Mouse (Mus musculus): ENCODE measurements around the gene Naa30.

The Naa30 gene

DNA sequence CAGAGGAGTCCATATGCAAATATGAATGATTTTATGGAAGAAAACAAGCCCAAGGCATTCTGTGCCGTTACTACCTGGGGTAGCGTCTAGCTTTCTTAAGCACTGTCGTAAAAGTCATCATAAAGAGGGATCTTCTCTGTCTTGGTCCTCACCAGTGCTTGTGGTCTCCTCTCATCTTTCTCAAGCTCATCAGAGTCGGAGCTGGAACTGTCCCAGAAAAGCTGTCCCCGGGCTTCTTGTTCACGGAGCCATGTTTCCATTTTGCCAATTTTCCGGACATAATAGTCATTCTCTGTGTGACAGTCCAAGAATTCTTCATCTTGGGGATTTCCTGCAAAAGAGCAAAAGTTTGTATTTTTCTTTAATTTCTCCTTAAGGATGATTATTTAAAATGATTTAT lies 54.4 kb downstream of the Naa30 start:
- DNase-seq (ENCODE audit: low spot score): no peak

DNA sequence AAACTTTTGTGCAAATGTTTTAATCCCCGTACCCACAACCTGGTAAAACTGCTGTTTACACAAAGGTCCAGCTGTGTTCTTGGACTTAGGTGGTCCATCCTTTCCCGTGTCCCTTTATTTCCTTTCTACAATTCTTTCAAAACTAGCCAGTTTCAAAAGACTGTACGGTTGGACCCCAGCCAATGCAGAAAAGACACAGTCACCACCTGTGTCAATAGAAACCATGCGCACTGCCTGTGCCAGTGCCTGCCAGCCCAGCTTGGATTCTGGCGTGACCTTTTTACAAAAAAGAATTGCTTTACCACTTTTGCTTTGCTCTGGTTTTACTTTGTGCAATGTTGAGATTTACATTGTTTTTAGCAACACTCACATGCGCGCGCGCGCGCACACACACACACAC lies 55.0 kb downstream of the Naa30 start:
- no peak for DNase-seq (ENCODE audit: low spot score)

DNA sequence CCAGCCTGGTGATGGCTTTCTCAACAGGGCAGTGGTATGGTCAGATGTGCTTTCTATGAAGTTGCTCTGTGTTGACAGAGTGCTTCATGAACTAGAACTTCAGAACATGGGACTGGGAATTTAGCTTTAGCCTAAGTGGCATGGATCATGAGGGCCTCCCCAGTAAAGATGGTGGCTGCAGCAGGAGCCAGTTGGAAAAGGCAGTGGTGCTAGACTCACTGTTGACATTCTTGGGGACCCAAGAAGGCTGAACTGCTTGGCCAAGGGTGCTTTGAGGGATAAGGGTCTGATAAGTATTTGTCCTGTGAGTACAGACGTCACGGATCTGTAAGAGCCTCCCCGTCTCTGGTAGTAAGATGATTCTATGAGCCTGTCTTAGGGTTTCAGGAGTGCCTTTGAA lies 59.8 kb downstream of the Naa30 start:
- no peak for DNase-seq (ENCODE audit: low spot score)

DNA sequence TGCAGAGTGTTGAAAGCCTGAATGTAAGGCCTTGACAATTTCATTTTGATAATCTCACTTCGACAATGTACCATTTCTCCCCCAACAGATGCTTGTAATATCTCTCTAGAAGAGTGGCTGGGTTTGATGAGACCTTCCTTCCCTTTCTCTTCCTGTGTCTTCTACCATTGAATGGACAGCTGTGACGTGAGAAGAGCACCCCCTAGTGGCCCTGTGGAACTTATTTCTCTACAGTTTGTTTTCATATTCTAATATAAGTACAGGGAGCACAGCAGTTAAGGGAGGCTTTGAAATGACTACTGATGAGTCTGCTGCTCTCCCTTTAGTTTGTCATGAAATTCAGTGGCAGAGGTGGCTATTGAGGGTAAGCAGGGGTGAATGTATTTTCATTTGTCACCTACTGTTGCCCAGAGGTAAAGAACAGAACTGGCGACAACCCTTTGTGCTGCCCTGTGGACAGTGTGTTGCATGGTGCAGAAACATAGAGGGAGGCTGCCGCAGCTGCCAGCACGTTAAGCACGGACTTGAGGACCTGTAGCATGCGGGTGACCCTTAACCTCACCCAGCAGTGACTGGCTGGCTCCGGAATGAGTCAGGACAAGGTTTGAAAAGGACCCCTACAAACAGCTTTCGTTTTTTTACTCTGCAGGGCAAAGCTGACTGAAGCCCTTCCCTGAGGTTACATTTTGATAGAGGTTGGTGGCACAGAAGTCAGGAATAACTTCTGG lies 62.9 kb downstream of the Naa30 start:
- DNase-seq (ENCODE audit: low spot score): no peak

DNA sequence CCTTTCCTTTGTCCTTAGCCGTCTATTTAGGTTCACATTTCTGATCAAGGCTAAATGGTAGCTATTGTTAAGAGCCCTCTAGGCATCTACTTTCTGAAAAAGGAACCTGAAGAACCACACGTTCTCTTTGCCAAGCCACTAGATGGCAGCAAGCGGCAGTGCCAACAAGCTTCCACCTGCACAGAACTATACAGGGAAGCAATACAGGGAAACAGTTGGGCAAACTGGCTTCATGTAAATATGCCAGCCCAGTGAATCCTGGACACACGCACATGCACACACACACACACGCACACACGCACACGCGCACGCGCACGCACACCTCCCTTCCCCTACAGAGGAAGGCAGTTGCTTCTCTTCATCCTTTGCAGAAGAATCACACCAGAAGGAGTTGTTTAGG lies 66.2 kb downstream of the Naa30 start:
- DNase-seq (ENCODE audit: low spot score): peak; percentile 17

All from ovary, adult 18-20 months (tissue).